Mouse (Mus musculus): ENCODE results near the gene Dok3. TPM values are rescaled to one million over a fixed set of nuclear protein-coding genes. Genes with fewer than 3 reads are reported as not detected.

The Dok3 gene
- polyA plus RNA-seq, 1 experiment from 2014 or later: 3.3 TPM

DNA sequence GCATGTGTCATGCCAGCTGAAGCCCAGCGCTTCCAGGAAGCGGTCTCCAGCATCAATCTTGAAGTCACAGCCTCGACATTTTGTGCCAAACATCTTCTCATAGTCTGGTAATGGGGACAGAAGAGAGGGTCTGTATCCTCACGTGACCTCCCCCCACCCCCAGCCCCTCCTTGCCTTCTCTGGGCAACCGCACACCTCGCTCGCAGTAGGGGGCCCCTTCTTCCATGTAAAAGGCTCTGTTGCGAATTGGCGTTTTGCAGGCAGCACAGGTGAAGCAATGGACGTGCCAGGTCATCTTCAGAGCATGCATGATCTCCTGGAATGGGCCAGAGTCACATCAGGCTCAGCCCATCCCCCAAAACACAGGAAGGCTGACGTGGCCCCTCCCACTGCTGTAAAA lies 30.2 kb downstream of the Dok3 start:
- H3K27ac ChIP-seq: no peak overlapping the region

DNA sequence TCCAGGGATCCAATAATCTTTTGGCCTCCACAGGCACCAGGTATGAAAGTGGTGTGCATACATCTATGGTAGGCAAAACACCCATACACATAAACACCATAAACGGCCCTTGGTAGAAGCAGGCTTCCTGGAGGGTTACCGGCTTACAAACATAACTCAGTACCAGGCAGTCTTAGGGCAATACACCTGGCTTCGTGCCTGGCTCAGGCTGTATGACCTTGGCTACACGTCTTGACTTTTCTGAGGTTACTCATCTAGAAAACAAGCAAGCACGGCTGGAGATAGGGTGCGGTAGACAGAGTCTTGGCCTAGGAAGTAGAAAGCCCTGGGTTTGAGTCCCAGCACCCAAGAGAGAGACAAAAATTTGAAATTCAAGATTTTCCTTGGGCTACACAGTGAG lies 32.4 kb downstream of the Dok3 start:
- no peak overlapping the region for H3K4me2 ChIP-seq
- H3K4me1 ChIP-seq: peaks cover 34% of the 10 kb centered on the region
- no peaks in the 10 kb centered on the region for H3K27me3 ChIP-seq
- H3K36me3 ChIP-seq (replicated peaks): peaks cover 23% of the 10 kb centered on the region
- WGBS: 92% methylated on average over 6 of the region's 6 CpGs
- no peak overlapping the region for H3K9ac ChIP-seq
- H3K4me3 ChIP-seq (replicated peaks): no peak overlapping the region
- H3K27ac ChIP-seq: peak overlapping the region; percentile 57; the same call in 1 of the 2 replicates
- H3K9me3 ChIP-seq: no peaks in the 10 kb centered on the region
- ATAC-seq (ENCODE audit: low FRiP score): no peak

More for the DNA sequence above, 30.2 kb downstream of the Dok3 start:
- Histone ChIP-seq H3K9ac (no peak overlapping the region), H3K9me3 (no peaks in the 10 kb centered on the region), H3K27me3 (no peaks in the 10 kb centered on the region), H3K4me1 (peaks cover 34% of the 10 kb centered on the region), H3K4me3 (replicated peaks) (no peak overlapping the region), H3K4me2 (no peak overlapping the region), H3K36me3 (replicated peaks) (peaks cover 44% of the 10 kb centered on the region)
- ATAC-seq (ENCODE audit: low FRiP score): no peak
- 48% methylated on average over 11 of the region's 11 CpGs for WGBS

DNA sequence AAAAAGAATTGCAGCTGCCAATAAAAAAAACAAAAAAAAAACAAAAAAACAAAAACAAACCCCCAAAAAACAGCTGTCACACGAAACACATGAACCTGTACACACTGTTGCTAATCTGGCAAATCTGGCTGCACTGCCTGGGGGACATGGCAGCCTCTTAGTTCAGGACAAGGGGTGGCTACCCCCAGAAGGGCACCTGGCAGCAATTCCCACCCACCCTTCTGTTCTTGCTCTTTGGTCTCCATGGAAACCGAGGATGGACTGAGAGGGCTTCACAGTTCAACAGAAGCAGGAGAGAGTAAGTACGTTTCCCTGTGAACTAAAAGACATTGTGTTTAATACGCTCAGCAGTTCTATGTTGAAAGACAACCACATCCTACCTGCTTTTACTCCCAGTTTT lies 33.4 kb downstream of the Dok3 start:
- H3K9me3 ChIP-seq: no peaks in the 10 kb centered on the region

DNA sequence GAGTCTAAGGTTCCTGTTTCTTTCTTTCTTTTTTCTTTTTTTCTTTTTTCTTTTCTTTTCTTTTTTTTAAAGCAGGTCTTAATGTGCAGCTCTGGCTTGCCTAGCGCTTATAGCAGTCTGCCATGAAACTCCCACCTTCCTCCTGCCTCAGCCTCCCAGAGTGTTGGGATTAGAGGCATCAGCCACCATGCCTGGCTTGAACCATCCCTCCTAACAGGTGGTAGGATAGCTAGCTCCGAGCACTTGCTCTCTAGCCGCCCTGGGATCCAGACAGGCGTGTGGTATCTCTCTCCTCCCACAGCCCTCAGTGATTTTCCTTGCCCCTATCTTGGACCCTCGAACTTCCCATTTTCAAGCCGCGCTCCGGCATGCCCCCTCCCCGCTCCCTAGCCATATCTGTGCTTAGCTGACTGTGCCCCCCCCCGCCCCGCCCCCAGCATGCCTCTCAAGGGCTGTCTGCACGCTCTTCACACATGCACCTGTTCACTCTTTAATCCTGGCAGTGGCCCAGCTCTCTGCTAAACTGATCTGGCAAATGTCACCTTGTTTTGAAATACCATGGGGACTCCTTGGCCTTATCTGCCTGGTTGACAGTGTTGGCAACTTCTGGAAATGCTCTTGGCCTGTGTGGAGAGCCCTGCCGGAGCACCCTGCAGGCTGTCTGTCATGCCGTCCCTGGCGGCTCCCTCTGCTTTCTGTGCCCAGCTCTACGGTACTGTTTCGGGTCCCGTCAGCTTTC lies 34.0 kb downstream of the Dok3 start:
- peak overlapping the region; percentile 37; the same call in 1 of the 2 replicates for H3K27ac ChIP-seq

More for the DNA sequence above, 33.4 kb downstream of the Dok3 start:
- H3K27ac ChIP-seq: peak overlapping the region; percentile 57
- H3K9ac ChIP-seq: 0 out of 2 replicates have a peak overlapping the region, but pooled peaks have one; percentile 21
- 23% methylated on average over 4 of the region's 4 CpGs for WGBS
- H3K36me3 ChIP-seq (replicated peaks): peaks cover 18% of the 10 kb centered on the region
- no peak overlapping the region for H3K4me3 ChIP-seq (replicated peaks)
- peak overlapping the region; percentile 26; the same call in 1 of the 2 replicates for H3K4me2 ChIP-seq
- peaks cover 34% of the 10 kb centered on the region for H3K4me1 ChIP-seq
- H3K27me3 ChIP-seq: no peaks in the 10 kb centered on the region
- ATAC-seq (ENCODE audit: low FRiP score): 0 out of 2 replicates have a peak, but pooled peaks have one; percentile 36

DNA sequence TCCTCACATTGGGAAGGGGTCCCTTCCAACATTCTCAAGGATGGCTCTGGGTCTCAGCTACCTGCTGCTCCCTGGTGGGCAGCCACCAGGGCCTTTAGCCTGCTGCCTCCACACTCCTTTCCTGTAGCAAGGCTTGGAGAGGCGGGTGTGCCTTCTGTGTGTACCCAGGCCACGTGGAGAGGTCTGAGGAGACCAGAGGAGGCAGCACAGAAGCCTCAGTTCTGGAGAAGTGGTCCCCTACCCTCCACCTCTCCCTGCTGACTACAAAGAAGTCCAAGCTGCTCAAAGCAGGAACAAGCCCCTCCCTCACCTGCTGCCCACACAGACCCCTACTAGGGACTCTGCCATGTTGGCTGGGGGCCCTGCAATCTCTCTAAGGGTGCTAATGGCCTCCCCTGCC lies 34.8 kb downstream of the Dok3 start:
- no peak overlapping the region for H3K27ac ChIP-seq
- 22% methylated on average over 2 of the region's 2 CpGs for WGBS
- no peak for ATAC-seq (ENCODE audit: low FRiP score)

More for the DNA sequence above, 34.0 kb downstream of the Dok3 start:
- peaks cover 14% of the 10 kb centered on the region for H3K36me3 ChIP-seq (replicated peaks)
- no peak overlapping the region for H3K4me3 ChIP-seq (replicated peaks)
- no peaks in the 10 kb centered on the region for H3K9me3 ChIP-seq
- H3K4me2 ChIP-seq: peak overlapping the region; percentile 21; the same call in 1 of the 2 replicates
- H3K4me1 ChIP-seq: peaks cover 34% of the 10 kb centered on the region
- H3K27me3 ChIP-seq: no peaks in the 10 kb centered on the region
- H3K9ac ChIP-seq: no peak overlapping the region
- 20% methylated on average over 18 of the region's 18 CpGs for WGBS
- ATAC-seq (ENCODE audit: low FRiP score): peak; percentile 28; the same call in 1 of the 2 replicates

DNA sequence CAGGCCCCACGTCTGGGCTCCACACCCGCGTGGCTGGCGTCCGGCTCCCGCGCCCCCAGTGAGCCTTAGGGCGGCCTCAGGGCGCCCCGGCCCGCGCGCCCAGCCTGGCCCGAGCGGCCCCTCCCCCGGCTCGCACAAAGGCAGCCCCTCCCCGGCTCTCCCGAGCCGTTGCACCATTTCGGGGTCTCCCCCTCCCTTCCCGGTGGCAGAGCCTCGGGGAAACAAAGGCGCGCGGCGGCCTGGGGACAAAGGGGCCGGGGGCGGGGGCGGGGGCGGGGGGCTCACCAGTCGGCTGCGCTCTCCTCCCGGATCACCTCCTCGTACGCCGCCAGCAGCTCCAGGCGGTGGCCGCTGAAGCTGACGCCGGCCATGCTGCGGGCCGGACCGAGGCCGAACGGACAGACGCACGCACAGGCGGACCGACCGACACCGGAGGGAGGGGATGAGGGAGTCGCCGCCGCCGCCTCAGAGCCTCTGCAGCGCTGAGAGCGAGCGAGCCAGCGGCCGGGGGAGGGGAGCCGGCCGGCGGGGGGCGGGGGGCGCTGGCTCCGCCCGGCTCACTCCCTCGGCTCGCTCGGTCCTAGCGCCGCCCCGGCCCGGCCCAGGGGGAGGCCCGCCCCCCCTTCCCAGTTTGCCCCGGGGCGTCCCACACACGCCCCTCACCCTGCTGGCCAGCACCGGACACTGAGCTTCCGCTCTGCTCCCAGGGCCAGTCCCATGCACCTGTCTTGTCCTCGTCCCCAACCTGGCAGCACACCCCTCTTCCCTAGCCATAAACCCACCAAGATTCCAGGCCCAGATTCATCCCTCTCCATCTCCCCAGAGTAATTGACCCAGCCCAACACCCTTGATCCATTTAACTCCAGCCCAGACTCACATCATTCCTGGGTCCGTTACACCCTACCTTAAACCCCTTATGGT lies 41.3 kb downstream of the Dok3 start, which contains the start of gene Dbn1:
Gene Dbn1, minus strand, starts transcription at position 534 of the 921 bp plus-strand sequence.
- Histone ChIP-seq H3K36me3 (replicated peaks) (peaks cover 8% of the 10 kb centered on the region), H3K4me2 (peak within 1 kb of the TSS; percentile 75), H3K4me1 (peaks cover 48% of the 10 kb centered on the region), H3K9ac (peak within 1 kb of the TSS; percentile 100), H3K27me3 (no peaks in the 10 kb centered on the region), H3K27ac (peak within 1 kb of the TSS; percentile 99), H3K4me3 (replicated peaks) (peak within 1 kb of the TSS; percentile 98), H3K9me3 (no peaks in the 10 kb centered on the region)
- ATAC-seq (ENCODE audit: low FRiP score): peak; percentile 78
- 1% methylated on average over 50 of the region's 83 CpGs for WGBS

More for the DNA sequence above, 34.8 kb downstream of the Dok3 start:
- Histone ChIP-seq H3K4me2 (0 out of 2 replicates have a peak overlapping the region, but pooled peaks have one; percentile 2), H3K9ac (peak overlapping the region; percentile 17; the same call in 1 of the 2 replicates), H3K4me3 (replicated peaks) (no peak overlapping the region), H3K27me3 (no peaks in the 10 kb centered on the region), H3K36me3 (replicated peaks) (peaks cover 14% of the 10 kb centered on the region), H3K4me1 (peaks cover 34% of the 10 kb centered on the region), H3K9me3 (no peaks in the 10 kb centered on the region)

DNA sequence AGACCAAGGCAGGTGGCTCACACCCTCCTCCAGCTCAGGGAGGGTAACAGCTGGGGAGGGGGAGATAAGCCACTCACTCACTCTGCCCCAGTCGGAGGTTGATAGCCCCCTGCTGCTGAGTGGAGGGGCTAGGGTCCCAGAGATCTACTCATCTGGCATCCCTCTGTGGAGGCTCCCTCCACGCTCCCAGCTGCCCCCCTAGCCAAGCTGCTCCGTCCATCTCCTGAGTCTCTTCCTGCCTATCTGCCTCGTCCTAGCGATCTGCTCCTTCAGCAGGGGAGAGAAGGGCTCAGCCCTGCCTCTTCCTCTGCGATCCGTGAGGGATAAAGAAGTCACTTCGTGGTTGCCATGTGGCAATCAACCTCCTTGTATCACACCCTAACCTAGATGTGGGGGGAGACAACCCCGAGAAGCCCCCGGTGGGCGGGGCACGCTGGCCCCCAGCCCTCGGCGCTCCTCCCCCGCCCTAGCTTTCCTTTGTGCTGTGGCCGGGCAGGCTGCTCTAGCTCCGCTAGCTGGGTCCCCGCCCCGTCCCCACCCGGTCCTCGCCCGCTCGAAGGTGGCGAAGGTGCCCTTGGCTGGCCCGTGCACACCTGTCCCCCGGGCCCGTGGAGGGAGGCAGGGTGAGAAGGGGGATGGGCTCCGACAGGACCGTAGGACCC lies 42.0 kb downstream of the Dok3 start:
- Histone ChIP-seq H3K4me1 (peaks cover 54% of the 10 kb centered on the region), H3K36me3 (replicated peaks) (peaks cover 16% of the 10 kb centered on the region), H3K27me3 (no peaks in the 10 kb centered on the region), H3K27ac (peak overlapping the region; percentile 99), H3K9ac (peak overlapping the region; percentile 100), H3K9me3 (no peaks in the 10 kb centered on the region), H3K4me2 (peak overlapping the region; percentile 75), H3K4me3 (replicated peaks) (peak overlapping the region; percentile 98)
- under 1% methylated on average over 29 of the region's 29 CpGs for WGBS
- ATAC-seq (ENCODE audit: low FRiP score): peak; percentile 44

DNA sequence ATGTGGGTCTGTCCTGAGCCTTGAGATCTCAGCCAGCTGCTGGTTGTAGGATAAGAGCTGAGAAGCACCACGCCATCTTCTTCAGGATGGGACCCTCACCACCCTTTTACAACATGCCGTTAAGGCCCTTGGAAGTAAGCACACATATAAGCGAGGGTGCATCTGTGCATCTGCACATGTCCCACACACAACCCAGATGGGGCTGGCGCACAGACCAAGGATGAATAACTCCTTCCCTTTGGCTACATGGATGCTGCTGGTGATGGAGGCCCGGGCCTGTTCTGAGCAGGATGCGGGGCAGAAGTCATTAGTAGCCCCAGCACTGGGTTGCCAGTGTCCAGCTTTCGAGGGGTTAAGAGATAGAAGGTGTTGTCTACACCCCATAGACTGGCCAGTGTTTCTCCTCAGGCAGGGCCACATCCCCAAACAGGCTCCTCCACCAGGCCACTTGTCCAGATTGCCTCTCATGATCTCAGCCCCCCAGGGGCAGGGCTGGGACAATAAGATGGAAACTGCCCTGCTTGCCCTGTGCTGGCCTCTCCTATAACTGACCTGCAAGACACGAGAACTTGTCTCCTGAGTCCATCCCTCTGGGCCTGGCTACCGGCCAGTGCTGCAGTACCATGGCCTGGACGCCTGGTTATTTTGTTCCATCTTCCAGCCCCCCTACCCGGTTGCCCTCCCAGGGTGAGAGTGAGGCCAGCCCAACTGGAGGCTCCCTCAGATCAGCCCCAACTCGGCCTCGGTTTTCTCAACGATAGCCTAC lies 42.9 kb downstream of the Dok3 start:
- 34% methylated on average over 14 of the region's 14 CpGs for WGBS
- H3K9me3 ChIP-seq: no peaks in the 10 kb centered on the region
- no peak for ATAC-seq (ENCODE audit: low FRiP score)
- peak overlapping the region; percentile 98 for H3K4me3 ChIP-seq (replicated peaks)
- peaks cover 25% of the 10 kb centered on the region for H3K36me3 ChIP-seq (replicated peaks)
- H3K27ac ChIP-seq: peak overlapping the region; percentile 99
- H3K9ac ChIP-seq: peak overlapping the region; percentile 100
- H3K4me1 ChIP-seq: peaks cover 54% of the 10 kb centered on the region
- peak overlapping the region; percentile 75 for H3K4me2 ChIP-seq
- no peaks in the 10 kb centered on the region for H3K27me3 ChIP-seq

DNA sequence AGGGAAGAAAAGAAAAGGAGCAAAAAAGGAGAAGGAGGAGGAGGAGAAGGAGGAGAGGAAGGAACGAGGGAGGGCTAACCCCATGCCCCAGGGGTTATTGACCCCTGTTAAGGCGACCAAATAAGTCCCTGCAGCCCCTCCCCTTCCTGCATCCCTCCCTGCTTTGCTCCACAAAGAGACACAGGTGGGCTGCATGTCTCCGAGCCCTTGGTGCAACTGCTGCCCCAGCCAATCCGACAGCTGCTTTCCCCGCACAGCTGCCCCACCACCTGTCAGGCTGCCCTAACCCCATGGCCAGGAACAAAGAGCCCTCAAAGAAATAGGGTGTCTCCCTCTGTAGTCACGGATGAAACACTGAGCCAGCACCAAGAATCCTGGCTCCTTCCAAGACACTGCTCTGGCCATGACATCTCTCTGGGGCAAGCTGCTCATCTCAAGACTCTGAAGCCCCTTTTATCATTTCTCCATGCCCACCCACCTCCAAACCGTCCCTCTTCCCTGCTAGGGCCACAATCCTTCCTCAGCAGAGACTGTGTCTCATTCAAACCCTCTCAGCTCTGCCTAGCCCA lies 44.5 kb downstream of the Dok3 start:
- peak overlapping the region; percentile 99 for H3K27ac ChIP-seq
- no peak for ATAC-seq (ENCODE audit: low FRiP score)
- H3K9ac ChIP-seq: peak overlapping the region; percentile 100
- 12% methylated on average over 7 of the region's 7 CpGs for WGBS
- peak overlapping the region; percentile 75 for H3K4me2 ChIP-seq
- peak overlapping the region; percentile 98 for H3K4me3 ChIP-seq (replicated peaks)
- H3K27me3 ChIP-seq: no peaks in the 10 kb centered on the region
- H3K4me1 ChIP-seq: peaks cover 54% of the 10 kb centered on the region
- no peaks in the 10 kb centered on the region for H3K9me3 ChIP-seq
- peaks cover 41% of the 10 kb centered on the region for H3K36me3 ChIP-seq (replicated peaks)

DNA sequence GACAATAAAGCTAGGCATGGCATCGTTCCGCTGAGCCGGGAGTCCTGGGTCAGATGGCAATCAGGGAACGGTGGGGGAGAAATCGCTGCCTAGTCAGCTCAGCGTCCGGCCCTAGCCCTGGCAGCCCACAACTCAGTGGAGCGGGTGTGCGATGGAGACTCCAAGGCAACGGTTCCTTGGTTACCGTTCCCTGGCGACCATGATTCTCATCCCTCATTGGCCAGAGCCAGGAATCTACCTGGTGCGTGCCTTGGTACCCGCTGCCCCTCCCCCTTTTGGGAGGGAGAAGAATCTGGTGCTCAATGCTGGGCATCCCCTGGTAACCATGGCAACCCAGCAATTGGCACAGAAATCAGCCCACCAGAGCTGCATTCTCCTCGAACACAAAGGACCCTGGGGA lies 45.5 kb downstream of the Dok3 start:
- peaks cover 51% of the 10 kb centered on the region for H3K36me3 ChIP-seq (replicated peaks)
- H3K4me2 ChIP-seq: peak overlapping the region; percentile 75
- H3K27ac ChIP-seq: peak overlapping the region; percentile 99
- WGBS: 10% methylated on average over 15 of the region's 15 CpGs
- H3K27me3 ChIP-seq: no peaks in the 10 kb centered on the region
- H3K9me3 ChIP-seq: no peaks in the 10 kb centered on the region
- peak; percentile 79 for ATAC-seq (ENCODE audit: low FRiP score)
- peak overlapping the region; percentile 98 for H3K4me3 ChIP-seq (replicated peaks)
- H3K4me1 ChIP-seq: peaks cover 49% of the 10 kb centered on the region
- H3K9ac ChIP-seq: peak overlapping the region; percentile 100

DNA sequence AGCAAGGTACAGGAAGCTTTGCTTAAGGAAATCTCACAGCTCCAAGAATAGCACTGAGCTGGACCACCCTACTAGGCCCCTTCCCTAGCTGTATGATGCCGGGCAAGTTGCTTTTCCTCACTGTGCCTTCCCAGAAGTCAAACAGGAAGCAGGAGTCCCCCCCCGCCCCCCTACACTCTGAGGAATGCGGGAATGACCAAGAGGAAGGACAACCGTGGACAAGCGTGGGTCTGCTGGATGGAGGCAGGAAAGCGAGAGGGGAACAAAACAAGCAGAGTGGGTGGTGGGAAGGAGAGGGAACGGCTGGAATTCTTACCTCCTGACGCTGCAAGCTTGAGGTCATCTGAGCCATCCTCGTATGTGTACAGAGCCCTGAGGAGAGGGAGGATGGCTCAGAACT lies 46.0 kb downstream of the Dok3 start:
- ATAC-seq (ENCODE audit: low FRiP score): no peak
- WGBS: 59% methylated on average over 9 of the region's 9 CpGs

More for the DNA sequence above, 46.0 kb downstream of the Dok3 start:
- H3K27ac ChIP-seq: peak overlapping the region; percentile 99
- H3K27me3 ChIP-seq: no peaks in the 10 kb centered on the region
- peak overlapping the region; percentile 75 for H3K4me2 ChIP-seq
- H3K36me3 ChIP-seq (replicated peaks): peaks cover 54% of the 10 kb centered on the region
- no peaks in the 10 kb centered on the region for H3K9me3 ChIP-seq
- peak overlapping the region; percentile 98 for H3K4me3 ChIP-seq (replicated peaks)
- peaks cover 44% of the 10 kb centered on the region for H3K4me1 ChIP-seq
- H3K9ac ChIP-seq: peak overlapping the region; percentile 100
